Mouse (Mus musculus) granulocyte monocyte progenitor cell, adult 5-6 weeks (primary cell): ENCODE results near the gene Rbm47. TPM values are rescaled to one million over a fixed set of nuclear protein-coding genes. Genes with fewer than 3 reads are reported as not detected.
A peak's percentile ranks its signal among the peaks of the same experiment; 100 is the strongest.

ENCODE experiments used
- ATAC-seq: replicated peaks from 2 replicates; pipeline ENCODE4 v1.8.0; 2016; ENCODE audit warnings: mild to moderate bottlenecking, moderate TSS enrichment, inconsistent platforms; ENCODE audit not compliant: poor library complexity, severe bottlenecking
- total RNA-seq, 2 experiments: library from RNA; stranded (forward) in 1 of 2; stranded (reverse) in 1 of 2; fragments of 200-712, 200-1000 nt in 1 of 2; fragments of >200 nt in 1 of 2; fragmentation: Nextera tagmentation in 1 of 2; gene quantifications; 2 replicates each; pipeline ENCODE4 v1.2.3; 2014 to 2017

Rbm47 gene
- total RNA-seq, 2 experiments from 2014 or later: 3.2 to 8.9 TPM

DNA sequence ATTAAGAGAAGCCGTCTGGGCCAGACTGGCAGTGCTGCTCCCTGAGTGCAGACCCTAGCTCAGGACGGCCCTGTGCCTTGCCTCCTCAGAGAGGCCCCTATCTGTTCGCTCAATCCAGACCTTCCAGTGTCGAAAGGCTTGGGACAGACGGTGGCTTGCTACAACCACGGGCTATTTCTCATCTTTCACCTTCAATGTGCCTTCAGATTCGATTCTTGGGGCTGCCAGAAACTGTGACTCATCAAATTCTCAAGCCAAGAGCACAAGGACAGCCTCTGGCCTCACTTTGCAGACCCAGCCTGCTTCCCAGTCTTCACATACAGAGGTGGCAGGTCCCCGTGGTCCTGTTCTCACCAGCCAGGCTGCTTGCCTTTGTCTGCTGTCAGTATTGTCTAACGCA lies 82.9 kb downstream of the Rbm47 start:
- ATAC-seq: peak; percentile 51

- no peak for ATAC-seq
These were observed 83.3 kb downstream of the Rbm47 start for GRCm38 (mm10) chr5:66089600-66089999.

DNA sequence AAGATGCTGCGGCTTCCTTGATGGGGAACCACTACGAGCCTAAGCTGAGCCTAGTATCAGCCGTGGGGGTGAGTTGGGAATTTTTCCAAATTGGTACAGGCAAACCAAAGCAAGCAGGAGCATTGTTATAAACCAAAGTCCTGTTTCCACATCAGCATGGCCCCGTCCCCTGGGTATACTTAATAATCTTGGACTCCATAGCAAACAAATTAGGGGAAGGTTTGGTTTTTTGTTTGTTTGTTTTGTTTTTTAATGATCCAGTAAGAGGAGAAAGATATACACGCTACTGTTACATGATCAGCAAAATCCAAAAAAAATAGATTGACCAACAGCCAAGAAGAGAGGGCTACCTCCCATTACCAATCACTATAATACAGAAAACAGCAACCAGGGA lies 84.0 kb downstream of the Rbm47 start:
- no peak for ATAC-seq

DNA sequence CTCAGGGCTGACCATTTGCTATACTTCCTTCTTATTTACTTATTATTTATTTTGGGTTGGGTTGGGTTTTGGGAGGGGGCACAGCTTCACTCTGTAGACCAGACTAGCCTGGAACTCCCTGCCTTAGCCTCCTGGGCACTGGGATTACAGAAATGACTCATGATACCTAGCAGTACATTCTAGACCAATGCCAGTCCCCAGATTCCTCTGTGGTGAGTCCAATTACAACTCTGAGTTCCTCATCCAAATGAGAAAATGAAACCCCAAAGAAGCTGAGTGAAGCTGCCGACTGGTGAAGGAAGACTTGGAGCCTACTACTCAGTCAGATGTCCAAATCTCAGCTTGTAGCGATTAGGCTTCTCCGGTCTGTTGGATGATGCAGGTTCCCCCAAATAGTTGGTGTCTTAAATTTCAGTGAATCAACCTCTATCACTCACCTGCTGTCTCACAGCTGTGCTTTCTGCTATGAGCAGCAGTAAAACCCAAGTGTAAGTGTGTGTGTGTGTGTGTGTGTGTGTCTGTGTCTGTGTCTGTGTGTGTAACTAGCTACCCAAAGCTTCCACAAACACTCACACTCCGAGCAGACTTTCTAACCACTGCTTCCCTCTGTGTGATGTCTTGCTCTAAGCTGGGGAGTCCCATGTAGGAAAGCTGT lies 84.5 kb downstream of the Rbm47 start:
- peak; percentile 60 for ATAC-seq

DNA sequence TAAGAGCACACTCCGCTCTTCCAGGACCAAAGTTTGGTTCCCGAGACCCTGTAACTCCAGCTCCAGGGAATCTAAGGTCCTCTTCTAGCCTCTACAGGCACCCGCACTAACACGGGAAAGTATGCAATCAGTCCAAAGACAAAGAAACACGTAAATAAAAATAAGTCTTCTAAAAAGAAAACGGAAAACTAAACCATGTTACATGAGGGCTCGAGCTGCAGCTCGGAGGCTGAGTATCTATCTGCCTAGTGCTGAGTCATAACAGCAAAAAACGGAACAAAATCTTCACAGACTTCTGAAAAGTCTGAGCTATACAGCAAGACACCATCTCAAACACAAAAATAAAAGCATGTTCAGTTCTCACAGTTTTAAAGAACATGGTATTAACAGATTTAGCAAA lies 86.0 kb downstream of the Rbm47 start:
- 0 out of 2 replicates have a peak, but pooled peaks have one; percentile 36 for ATAC-seq

GRCm38 (mm10) chr5:66086304-66086703 lies 86.6 kb downstream of the Rbm47 start:
- no peak for ATAC-seq

GRCm38 (mm10) chr5:66085478-66085877 lies 87.4 kb downstream of the Rbm47 start:
- no peak for ATAC-seq

GRCm38 (mm10) chr5:66084541-66084940 lies 88.4 kb downstream of the Rbm47 start:
- no peak for ATAC-seq

GRCm38 (mm10) chr5:66083350-66083749 lies 89.6 kb downstream of the Rbm47 start:
- peak; percentile 54 for ATAC-seq

DNA sequence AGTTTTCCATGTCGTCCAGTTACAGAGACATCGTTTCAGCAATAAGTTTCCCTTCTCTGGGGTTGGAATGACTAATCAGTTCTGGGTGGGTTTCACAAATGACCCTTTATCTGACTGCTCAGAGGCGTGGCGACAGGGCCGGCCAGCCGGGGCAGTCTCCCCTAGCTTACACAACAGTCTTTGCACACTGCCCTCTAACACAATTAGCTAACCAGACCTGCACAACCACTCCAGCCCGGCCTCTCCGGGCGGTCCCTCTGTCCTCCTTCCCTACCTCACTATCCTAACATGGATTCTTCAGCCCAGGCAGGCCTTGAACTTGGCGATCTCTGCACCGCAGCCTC lies 90.7 kb downstream of the Rbm47 start:
- peak; percentile 69 for ATAC-seq

DNA sequence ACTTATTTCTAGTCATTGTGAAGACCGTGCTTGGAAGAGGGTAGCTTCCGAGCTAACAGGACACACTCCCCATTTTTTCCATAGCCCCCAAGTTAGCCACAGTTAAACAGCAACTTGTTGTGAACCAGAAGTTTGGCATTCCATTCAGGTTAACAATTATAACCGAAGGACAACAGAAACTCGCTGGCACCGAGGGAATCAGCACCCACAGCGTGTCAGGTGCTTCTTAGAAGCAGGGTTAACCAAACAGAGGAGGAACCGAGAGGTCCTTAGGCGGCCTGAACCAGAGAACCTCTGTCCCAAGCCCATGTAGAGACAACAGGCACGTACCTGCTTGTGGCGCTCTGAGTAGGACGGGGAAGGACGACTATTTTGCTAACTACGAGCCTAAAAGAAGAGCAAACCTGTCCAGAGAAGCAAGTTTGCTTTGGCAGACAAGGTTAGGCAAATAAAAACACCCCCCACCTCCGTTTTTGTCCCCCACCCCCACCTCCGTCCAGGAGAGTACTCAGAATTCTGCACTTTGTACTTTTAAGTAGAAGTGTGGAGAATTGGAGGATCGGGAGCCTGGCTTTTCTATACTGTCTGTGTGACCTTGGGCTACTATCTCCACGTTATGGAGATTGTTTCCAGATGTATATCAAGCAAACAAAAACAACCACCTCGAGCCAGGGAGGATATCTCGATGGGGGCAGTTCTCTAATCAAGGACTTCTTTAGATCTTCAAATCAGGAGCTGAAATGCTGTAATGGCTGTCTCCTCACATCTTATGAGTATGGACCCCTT lies 91.3 kb downstream of the Rbm47 start:
- no peak for ATAC-seq

DNA sequence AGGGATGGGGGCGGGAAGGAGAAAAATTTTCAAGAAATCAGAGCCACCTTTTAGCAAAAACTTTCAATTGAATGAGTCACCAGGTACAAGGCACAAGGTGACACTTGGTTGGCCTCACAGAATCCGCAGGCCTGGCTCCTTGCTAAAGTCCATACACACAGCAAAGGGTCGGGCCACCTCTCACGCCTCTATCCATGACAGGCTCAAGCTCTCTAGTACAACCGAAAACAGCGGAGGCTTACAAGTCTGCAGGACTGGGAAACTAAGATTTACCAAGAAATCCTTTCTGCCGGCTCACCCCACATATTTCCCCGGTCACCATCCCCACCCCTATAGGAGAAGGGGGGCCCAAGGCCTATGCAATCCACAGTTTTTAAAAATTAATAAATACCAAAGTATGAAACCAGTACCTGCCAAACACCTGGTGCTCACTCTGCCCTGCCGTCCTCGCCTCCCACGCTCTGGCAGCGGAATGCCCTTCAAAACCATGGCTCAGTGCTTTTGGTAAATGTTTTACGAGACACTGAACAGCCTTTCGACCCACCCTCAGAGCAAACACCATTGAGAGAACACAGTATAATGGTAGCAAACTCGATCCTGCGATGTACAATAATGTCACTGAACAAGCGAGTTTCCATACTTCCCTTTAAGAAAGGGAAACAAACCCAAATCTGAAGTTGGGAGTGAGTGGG lies 92.2 kb downstream of the Rbm47 start:
- ATAC-seq: no peak

DNA sequence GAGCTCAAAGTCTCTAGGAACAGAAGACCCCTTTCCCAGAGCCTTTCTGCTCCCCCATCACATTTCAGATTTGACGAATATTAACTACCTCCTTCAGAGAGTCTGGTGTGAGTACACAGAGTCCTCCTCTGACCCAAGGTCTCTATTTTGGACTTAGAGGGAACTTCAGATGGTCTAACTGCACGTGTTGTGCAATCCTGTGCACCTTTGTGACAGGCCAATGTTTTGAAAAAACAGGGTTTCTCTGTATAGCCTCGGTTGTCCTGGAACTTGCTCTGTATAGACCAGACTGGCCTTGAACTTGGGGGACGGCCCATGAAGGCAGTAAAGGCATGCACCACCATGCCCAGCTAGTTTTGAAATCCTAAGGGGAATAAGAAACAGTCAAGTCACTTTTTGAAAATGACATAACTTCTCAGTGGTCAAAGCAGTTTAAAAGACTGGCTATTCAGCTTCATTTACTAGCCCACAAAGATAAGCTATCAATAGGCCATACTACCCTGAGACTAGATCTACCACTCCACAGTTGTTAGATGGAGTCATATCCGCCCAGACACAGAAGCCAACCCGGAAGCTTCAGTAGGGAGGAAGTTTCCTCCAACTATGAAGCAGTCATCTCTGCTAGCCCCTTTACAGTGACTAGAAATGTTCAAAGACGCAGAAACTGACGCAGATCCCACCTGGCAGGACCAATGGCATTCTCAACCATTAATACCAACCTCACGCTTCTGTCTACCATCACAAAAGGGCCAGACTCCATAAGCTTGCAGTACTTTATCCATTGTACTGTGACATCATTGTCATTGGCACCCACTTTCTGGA lies 93.3 kb downstream of the Rbm47 start:
- ATAC-seq: 0 out of 2 replicates have a peak, but pooled peaks have one; percentile 4

DNA sequence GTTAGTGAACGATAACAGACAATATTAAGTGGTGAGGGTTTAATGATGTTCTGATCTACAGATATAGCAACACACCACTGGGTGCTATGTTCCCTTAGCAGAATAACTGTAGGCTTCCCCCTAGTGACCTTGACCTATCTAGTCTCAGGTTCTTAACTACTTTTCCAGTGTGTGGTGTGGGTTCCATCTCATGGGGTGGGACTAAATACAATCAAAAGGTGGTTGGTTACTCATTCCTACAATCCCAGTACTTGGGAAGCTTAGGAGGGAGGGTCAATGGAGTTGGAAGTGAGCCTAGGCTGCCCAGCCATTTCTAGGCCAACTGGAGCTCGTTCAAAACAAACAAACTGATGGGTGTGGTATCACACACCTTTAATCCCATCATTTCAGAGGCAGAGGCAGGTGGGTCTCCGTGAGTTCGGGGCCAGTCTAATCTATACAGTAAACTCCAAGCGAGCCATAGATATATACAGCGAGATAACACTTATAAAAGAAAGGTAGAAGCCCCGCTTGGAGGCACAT lies 94.4 kb downstream of the Rbm47 start:
- no peak for ATAC-seq

GRCm38 (mm10) chr5:66077416-66077815 lies 95.5 kb downstream of the Rbm47 start:
- ATAC-seq: 0 out of 2 replicates have a peak, but pooled peaks have one; percentile 2

- ATAC-seq: no peak
These were observed 96.1 kb downstream of the Rbm47 start for GRCm38 (mm10) chr5:66076685-66077301.

GRCm38 (mm10) chr5:66075906-66076305 lies 97.0 kb downstream of the Rbm47 start:
- ATAC-seq: no peak

- peak; percentile 76 for ATAC-seq
These were observed 97.9 kb downstream of the Rbm47 start for GRCm38 (mm10) chr5:66075032-66075488.

DNA sequence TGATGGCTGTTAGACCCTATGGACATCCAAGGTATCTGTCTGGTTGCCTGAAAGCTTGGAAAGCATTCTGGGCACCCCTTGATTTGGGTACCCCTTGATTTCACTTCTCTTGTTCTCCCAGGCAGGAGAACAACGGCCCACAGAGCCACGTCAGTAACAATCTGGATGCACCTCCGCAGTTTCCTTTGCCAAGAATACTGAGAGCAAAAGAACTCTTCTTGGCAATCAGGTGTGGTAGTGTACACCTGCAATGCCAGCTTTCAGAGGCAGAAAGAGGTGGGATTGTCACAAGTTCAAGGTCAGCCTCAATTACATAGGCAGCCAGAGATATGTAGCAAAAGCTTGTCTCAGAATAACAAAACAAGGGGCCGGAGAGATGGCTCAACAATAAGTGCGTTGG lies 98.7 kb downstream of the Rbm47 start:
- no peak for ATAC-seq
